Mouse (Mus musculus) intestine, embryonic 16.5 days (tissue): ENCODE measurements around the gene Lmo1. TPM values are rescaled to one million over a fixed set of nuclear protein-coding genes. Genes with fewer than 3 reads are reported as not detected.
"Not testable (repeated sequence)": the region's sequence is repeated elsewhere in the genome, so short reads cannot be mapped to it uniquely, and the experiment has no call there.

Experiments used
- ATAC-seq: fragments of 200-750 bp; cut with Nextera tagmentation; 2 replicates; pipeline ENCODE4 v1.8.0; 2017; ENCODE audit warnings: moderate TSS enrichment, moderate library complexity
- H3K27ac ChIP-seq: fragments of 300-500 bp; sonication (generic); 2 replicates; pipeline ENCODE4 v1.5.1; 2014; ENCODE audit warnings: mild to moderate bottlenecking, low read length
- H3K27me3 ChIP-seq: fragments of 300-500 bp; sonication (generic); replicated peaks from 2 replicates; pipeline ENCODE4 v1.6.1; 2014; ENCODE audit warnings: low read length, control low read depth, mixed read lengths; ENCODE audit not compliant: control insufficient read depth, insufficient read depth
- H3K36me3 ChIP-seq: fragments of 300-500 bp; sonication (generic); 2 replicates; pipeline ENCODE4 v1.6.1; 2014; ENCODE audit warnings: low read length, control low read depth; ENCODE audit not compliant: control insufficient read depth, insufficient read depth
- H3K4me1 ChIP-seq: fragments of 300-500 bp; sonication (generic); 2 replicates; pipeline ENCODE4 v1.6.1; 2014; ENCODE audit warnings: low read length, control low read depth, mixed read lengths; ENCODE audit not compliant: control insufficient read depth, insufficient read depth
- H3K4me2 ChIP-seq: fragments of 300-500 bp; sonication (generic); 2 replicates; pipeline ENCODE4 v1.6.1; 2014; ENCODE audit warnings: low read depth, low read length, control low read depth
- H3K4me3 ChIP-seq: fragments of 300-500 bp; sonication (generic); 2 replicates; pipeline ENCODE4 v1.5.1; 2014; ENCODE audit warnings: mild to moderate bottlenecking, low read length
- H3K9ac ChIP-seq: fragments of 300-500 bp; sonication (generic); 2 replicates; pipeline ENCODE4 v1.6.1; 2014; ENCODE audit warnings: low read depth, low read length
- H3K9me3 ChIP-seq: fragments of 300-500 bp; sonication (generic); 2 replicates; pipeline ENCODE4 v1.6.1; 2016; ENCODE audit warnings: low read length, control low read depth; ENCODE audit not compliant: control insufficient read depth
- WGBS: fragments of 180-500 bp; shearing (Covaris S2); extraction: QIAGEN DNeasy Blood & Tissue Kit; methylation state at CpG from one replicate; pipeline ENCODE4 v1.1.7; 2014; 5-methylcytosine and 5-hydroxymethylcytosine counted together
- polyA plus RNA-seq: library from polyadenylated mRNA; unstranded; fragments of >200 nt; fragmentation: Nextera tagmentation; extraction: Ambion mirVana; gene quantifications from 2 replicates; pipeline ENCODE4 v1.2.1, GENCODE M21; 2015

Lmo1 gene
- polyA plus RNA-seq, 1 experiment from 2014 or later: 1.7 TPM

DNA sequence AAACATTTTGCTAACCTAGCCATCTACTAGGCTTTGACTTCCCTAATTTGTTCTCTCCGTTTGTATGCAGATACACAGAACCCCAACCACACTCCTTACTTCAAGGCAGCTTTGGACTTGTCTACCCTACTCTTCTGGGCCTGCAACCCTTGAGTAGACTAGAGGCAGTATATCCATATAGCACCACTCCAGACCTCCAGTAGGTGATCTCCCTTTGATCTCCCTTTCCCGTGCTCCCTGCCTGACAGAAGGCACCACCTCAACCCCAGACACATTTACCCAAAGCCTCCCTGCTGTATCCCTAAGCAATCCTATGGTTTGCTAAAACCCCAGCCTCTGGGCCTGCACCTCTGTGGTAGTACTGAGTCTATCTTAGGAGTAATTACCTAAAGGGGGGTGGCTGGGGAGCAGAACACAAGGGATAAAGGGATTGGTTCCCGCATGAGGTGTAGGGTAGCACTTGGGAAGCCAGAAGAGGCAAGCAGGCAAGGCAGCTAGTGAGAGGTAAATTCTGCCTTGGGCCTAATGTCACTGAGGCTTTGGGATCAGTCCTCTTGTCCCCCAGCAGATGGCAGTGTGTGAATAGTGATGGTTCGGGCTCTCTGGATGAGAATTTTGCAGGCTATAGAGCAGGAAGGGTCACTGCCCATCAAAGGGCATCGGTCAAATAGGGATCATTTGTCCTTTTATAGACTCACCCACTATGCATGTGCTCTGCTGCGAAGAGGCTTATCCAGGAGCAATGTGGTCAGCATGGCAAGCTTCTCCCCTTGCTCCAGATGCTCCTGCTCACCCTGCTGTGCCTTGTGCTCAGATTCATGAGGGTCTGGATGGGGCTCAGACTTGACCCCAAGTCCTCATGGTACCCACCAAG is 76.6 kb downstream of the Lmo1 start:
- 37% methylated on average over 6 of the region's 6 CpGs for WGBS

DNA sequence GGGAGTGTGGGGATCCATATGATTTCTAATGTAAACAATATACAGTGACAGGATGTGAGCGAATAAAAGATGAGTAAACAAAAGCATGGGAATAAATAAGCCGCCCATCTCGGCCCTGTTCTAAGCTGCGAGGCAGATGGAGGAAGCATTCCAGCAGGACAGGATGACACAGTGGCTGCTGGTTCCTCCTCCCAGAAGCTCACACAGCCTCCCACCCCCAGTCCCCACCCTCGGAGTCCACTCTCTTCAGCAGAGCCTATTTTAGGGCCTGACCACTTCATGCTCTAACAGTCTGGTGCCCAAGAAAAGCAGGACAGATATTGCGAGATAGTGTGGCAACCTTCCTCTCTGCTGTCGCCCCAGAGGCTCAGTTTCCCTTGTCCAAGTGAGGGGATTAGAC is 77.8 kb downstream of the Lmo1 start:
- Histone ChIP-seq H3K9me3 (no peaks in the 10 kb centered on the region), H3K36me3 (no peaks in the 10 kb centered on the region), H3K4me1 (no peaks in the 10 kb centered on the region), H3K9ac (no peak overlapping the region), H3K4me2 (no peak overlapping the region), H3K4me3 (no peak overlapping the region), H3K27ac (no peak overlapping the region), H3K27me3 (no peaks in the 10 kb centered on the region)
- 59% methylated on average over 7 of the region's 7 CpGs for WGBS
- ATAC-seq: no peak

More for the DNA sequence above, 76.6 kb downstream of the Lmo1 start:
- no peaks in the 10 kb centered on the region for H3K4me1 ChIP-seq
- H3K27me3 ChIP-seq: no peaks in the 10 kb centered on the region
- no peak overlapping the region for H3K4me2 ChIP-seq
- no peaks in the 10 kb centered on the region for H3K9me3 ChIP-seq
- H3K27ac ChIP-seq: no peak overlapping the region
- H3K9ac ChIP-seq: no peak overlapping the region
- no peak overlapping the region for H3K4me3 ChIP-seq
- no peaks in the 10 kb centered on the region for H3K36me3 ChIP-seq
- no peak for ATAC-seq

DNA sequence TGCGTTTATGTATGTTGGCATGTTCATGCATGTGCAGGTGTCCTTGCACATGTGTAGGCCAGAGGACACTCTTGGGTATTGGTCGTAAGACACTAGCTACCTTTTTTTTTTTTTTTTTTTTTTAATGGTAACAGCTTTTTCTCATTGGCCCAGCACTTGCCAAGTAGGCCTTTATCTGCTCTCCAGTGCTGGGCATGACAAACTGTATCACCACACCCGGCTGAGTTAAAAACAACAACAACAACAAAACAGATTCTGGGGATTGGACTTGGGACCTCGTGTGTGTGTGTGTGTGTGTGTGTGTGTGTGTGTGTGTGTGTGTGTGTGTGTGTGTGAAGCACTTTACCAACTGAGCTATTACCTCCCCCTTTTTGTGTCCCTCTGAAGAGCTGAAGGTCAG is 78.4 kb downstream of the Lmo1 start:
- Histone ChIP-seq H3K36me3 (no peaks in the 10 kb centered on the region), H3K4me2 (no peak overlapping the region), H3K9me3 (no peaks in the 10 kb centered on the region), H3K4me1 (no peaks in the 10 kb centered on the region), H3K9ac (no peak overlapping the region), H3K27ac (no peak overlapping the region), H3K4me3 (no peak overlapping the region), H3K27me3 (no peaks in the 10 kb centered on the region)
- WGBS: 76% methylated on average over 4 of the region's 4 CpGs
- ATAC-seq: no peak

DNA sequence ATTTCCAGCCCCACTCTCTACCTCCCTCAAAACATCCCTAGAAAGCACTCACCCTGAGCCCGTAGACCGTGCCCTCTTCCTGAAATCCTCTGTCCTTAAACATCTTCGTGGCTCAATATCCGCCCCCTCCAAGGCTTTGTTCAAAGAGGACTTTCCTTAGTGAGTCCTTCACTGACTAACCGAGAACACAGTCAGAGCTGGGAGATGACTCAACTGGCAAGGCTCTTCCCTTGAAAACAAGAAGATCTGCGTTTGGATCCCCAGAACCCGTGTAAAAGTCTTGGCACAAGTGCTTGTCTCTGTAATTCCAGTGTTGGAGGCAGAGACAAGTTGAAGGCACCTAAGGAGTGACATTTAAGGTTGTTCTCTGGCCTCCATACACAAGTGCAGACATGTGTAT is 80.7 kb downstream of the Lmo1 start:
- no peak for ATAC-seq
- Histone ChIP-seq H3K4me3 (no peak overlapping the region), H3K27ac (no peak overlapping the region), H3K9me3 (no peaks in the 10 kb centered on the region), H3K4me2 (no peak overlapping the region), H3K27me3 (no peaks in the 10 kb centered on the region), H3K9ac (no peak overlapping the region), H3K4me1 (no peaks in the 10 kb centered on the region), H3K36me3 (no peaks in the 10 kb centered on the region)
- no CpG with 5 or more reads among the region's 7 CpGs for WGBS

DNA sequence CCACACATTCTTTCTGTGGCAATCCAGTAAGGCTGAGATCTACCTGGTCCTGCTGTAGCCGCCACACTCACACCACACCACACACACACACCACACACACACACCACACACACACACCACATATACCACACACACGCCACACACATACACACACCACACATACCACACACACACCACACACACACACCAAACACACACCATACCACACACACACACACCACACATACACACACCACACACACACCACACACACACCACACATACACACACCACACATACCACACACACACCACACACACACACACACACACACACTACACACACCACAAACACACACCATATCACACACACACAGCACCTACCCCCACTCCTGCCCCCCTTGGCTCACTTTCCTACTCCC is 83.7 kb downstream of the Lmo1 start:
- H3K27me3 ChIP-seq, H3K36me3 ChIP-seq, H3K9me3 ChIP-seq, H3K9ac ChIP-seq, H3K27ac ChIP-seq, H3K4me3 ChIP-seq, ATAC-seq, H3K4me2 ChIP-seq, H3K4me1 ChIP-seq: not testable (repeated sequence)
- no CpG with 5 or more reads among the region's 2 CpGs for WGBS

Other genes starting within 250 kb of the Lmo1 start
- gene Nlrp10, start 245.0 kb downstream of the Lmo1 start, polyA plus RNA-seq: 0.06 TPM in 1 of 2 replicates, not detected in the other
- gene Eif3f, start 240.8 kb downstream of the Lmo1 start, polyA plus RNA-seq: 68.2 TPM in 2 replicates
- gene Tub, start 224.9 kb downstream of the Lmo1 start, polyA plus RNA-seq: 1.8 and 1.9 TPM in 2 replicates
- 1.5 and 1.7 TPM in 2 replicates for gene Ric3, start 91.9 kb downstream of the Lmo1 start, polyA plus RNA-seq